Mouse (Mus musculus) gastrocnemius, adult 8-10 months (tissue): ENCODE data around the gene Fcer2a. TPM values are rescaled to one million over a fixed set of nuclear protein-coding genes. Genes with fewer than 3 reads are reported as not detected.

Experiments used
- total RNA-seq, 4 experiments: library from RNA; stranded (reverse); gene quantifications; 2 replicates each; pipeline ENCODE4 v1.2.4; 2022

Gene Fcer2a
- total RNA-seq, 4 experiments from 2014 or later: not detected

Other genes starting within 250 kb of the Fcer2a start
- 1 to 10 TPM; 2.0 to 3.2 (median 2.7) TPM for gene Pex11g, start 226.5 kb downstream of the Fcer2a start, total RNA-seq
- gene Tex45, start 223.3 kb downstream of the Fcer2a start, total RNA-seq: not detected
- gene Zfp358, start 201.0 kb downstream of the Fcer2a start, total RNA-seq: 10 to 100 TPM; 39.0 to 44.5 (median 41.3) TPM
- gene Mcoln1, start 193.7 kb downstream of the Fcer2a start, total RNA-seq: 10 to 100 TPM; 21.5 to 23.2 (median 22.0) TPM
- gene Pnpla6, start 178.8 kb downstream of the Fcer2a start, total RNA-seq: 1 to 10 TPM; 5.8 to 9.8 (median 7.9) TPM
- gene C330021F23Rik, start 126.2 kb downstream of the Fcer2a start, total RNA-seq: not detected
- under 1 TPM; 0.12 to 0.46 (median 0.24) TPM for gene Camsap3, start 106.9 kb downstream of the Fcer2a start, total RNA-seq
- 10 to 100 TPM in 3 of 4 experiments, 1 to 10 TPM in 1; 9.5 to 12.2 (median 11.2) TPM for gene Xab2, start 72.9 kb downstream of the Fcer2a start, total RNA-seq
- 10 to 100 TPM; 80.6 to 87.8 (median 85.1) TPM for gene Pet100, start 72.6 kb downstream of the Fcer2a start, total RNA-seq
- not detected for gene Pcp2, start 68.6 kb downstream of the Fcer2a start, total RNA-seq
- gene Stxbp2, start 63.2 kb downstream of the Fcer2a start, total RNA-seq: 1 to 10 TPM; 2.6 to 6.3 (median 3.8) TPM
- 1 to 10 TPM; 1.3 to 8.8 (median 3.2) TPM for gene Retn, start 38.4 kb downstream of the Fcer2a start, total RNA-seq
- gene Mcemp1, start 28.4 kb downstream of the Fcer2a start, total RNA-seq: not detected
- gene Fcor, start 21.8 kb downstream of the Fcer2a start, total RNA-seq: 1 to 10 TPM in 3 of 4 experiments, not detected in 1; 1.3 to 2.1 (median 2.1) TPM
- gene Trappc5, start 17.9 kb downstream of the Fcer2a start, total RNA-seq: 10 to 100 TPM; 19.5 to 22.7 (median 20.3) TPM
- gene Clec4g, start 26.5 kb upstream of the Fcer2a start, total RNA-seq: not detected
- gene Cd209a, start 54.8 kb upstream of the Fcer2a start, total RNA-seq: 1 to 10 TPM in 1 of 4 experiments, under 1 TPM in 3; 0.19 to 1.2 (median 0.38) TPM
- gene Cd209e, start 160.1 kb upstream of the Fcer2a start, total RNA-seq: not detected
- gene Cd209d, start 184.4 kb upstream of the Fcer2a start, total RNA-seq: 1 to 10 TPM in 2 of 4 experiments, under 1 TPM in 2; 0.56 to 2.1 (median 1.1) TPM
- gene Cd209b, start 232.7 kb upstream of the Fcer2a start, total RNA-seq: 1 to 10 TPM in 1 of 4 experiments, under 1 TPM in 3; 0.63 to 2.1 (median 0.86) TPM